Mouse (Mus musculus) megakaryocyte-erythroid progenitor cell, adult 5-6 weeks (primary cell): ENCODE results near the gene Gm20909. TPM values are rescaled to one million over a fixed set of nuclear protein-coding genes. Genes with fewer than 3 reads are reported as not detected.
"Not testable (repeated sequence)": the region's sequence is repeated elsewhere in the genome, so short reads cannot be mapped to it uniquely, and the experiment has no call there.

Experiments
- ATAC-seq: replicated peaks from 2 replicates; pipeline ENCODE4 v1.8.0; 2016; ENCODE audit warnings: mild to moderate bottlenecking, inconsistent platforms; ENCODE audit not compliant: severe bottlenecking, poor library complexity, low FRiP score, low TSS enrichment
- total RNA-seq, 2 experiments: library from RNA; stranded (forward) in 1 of 2; stranded (reverse) in 1 of 2; fragments of 200-1000, 215-1000 nt in 1 of 2; fragments of >200 nt in 1 of 2; fragmentation: Nextera tagmentation in 1 of 2; gene quantifications; 2 replicates each; pipeline ENCODE4 v1.2.3; 2014 to 2017

Gm20909 gene
- total RNA-seq (2014; fragmentation: Nextera tagmentation), result not detected in 2 replicates
- not detected in 2 replicates for total RNA-seq (2017)

DNA sequence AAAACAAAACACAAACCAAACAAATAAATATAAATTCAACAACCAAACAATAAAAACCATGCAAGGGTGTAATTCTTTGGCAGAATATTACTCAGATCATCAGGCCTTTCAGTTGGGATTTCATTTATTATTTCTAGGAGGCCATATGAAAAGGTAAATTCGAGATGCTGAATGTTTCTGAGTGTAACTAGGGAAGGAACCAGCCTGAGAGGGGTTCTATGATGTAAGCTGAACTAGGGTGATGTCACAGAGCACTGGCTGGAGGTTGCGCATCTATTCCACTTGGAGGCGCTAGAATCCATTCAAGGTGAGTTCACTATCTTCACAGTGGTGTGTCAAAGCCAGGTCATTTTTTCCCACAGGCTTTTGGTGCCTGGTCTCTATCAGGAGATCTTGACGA lies at the start of gene Gm20909:
Gene Gm20909 (plus strand): TSS at position 301 of the 400 bp plus-strand sequence.
- ATAC-seq, result not testable (repeated sequence)

Other genes with a start within 250 kb of the Gm20909 start
- gene Gm29866, start 170.9 kb upstream of the Gm20909 start, total RNA-seq (2014; fragmentation: Nextera tagmentation), result not detected in 2 replicates
- not detected in 2 replicates for gene Gm29866, start 170.9 kb upstream of the Gm20909 start, total RNA-seq (2017)
- gene Gm20865, start 77.0 kb downstream of the Gm20909 start, total RNA-seq (2014; fragmentation: Nextera tagmentation), result not detected in 2 replicates
- gene Gm20865, start 77.0 kb downstream of the Gm20909 start, total RNA-seq (2017), result not detected in 2 replicates